Mouse (Mus musculus) embryonic facial prominence, embryonic 14.5 days (tissue): Measurements from ENCODE around the gene Olfr878. TPM values are rescaled to one million over a fixed set of nuclear protein-coding genes. Genes with fewer than 3 reads are reported as not detected.

Source experiments
- ATAC-seq: fragments of 200-750 bp; cut with Nextera tagmentation; 2 replicates; pipeline ENCODE4 v1.8.0; 2017; ENCODE audit warnings: low read depth, moderate number of reproducible peaks, moderate TSS enrichment
- DNase-seq: peaks from one replicate; pipeline ENCODE4 v3.0.0-alpha.2; 2015; ENCODE audit warnings: low spot score
- H3K27ac ChIP-seq: fragments of 300-500 bp; sonication (generic); replicated peaks from 2 replicates; pipeline ENCODE4 v1.5.1; 2014; ENCODE audit warnings: low read depth, mild to moderate bottlenecking, low read length, moderate library complexity
- H3K27me3 ChIP-seq: fragments of 300-500 bp; sonication (generic); replicated peaks from 2 replicates; pipeline ENCODE4 v1.6.1; 2014; ENCODE audit warnings: low read length; ENCODE audit not compliant: control insufficient read depth, insufficient read depth
- H3K36me3 ChIP-seq: fragments of 300-500 bp; sonication (generic); 2 replicates; pipeline ENCODE4 v1.6.1; 2014; ENCODE audit warnings: low read length, mixed read lengths; ENCODE audit not compliant: control insufficient read depth, insufficient read depth
- H3K4me1 ChIP-seq: fragments of 300-500 bp; sonication (generic); 2 replicates; pipeline ENCODE4 v1.6.1; 2014; ENCODE audit warnings: antibody characterized with exemption, low read length; ENCODE audit not compliant: control insufficient read depth, insufficient read depth
- H3K4me2 ChIP-seq: fragments of 300-500 bp; sonication (generic); 2 replicates; pipeline ENCODE4 v1.6.1; 2014; ENCODE audit warnings: low read depth, mild to moderate bottlenecking, low read length, moderate library complexity, mixed read lengths
- H3K4me3 ChIP-seq: fragments of 300-500 bp; sonication (generic); 2 replicates; pipeline ENCODE4 v1.5.1; 2014; ENCODE audit warnings: low read depth, mild to moderate bottlenecking, low read length
- H3K9ac ChIP-seq: fragments of 300-500 bp; sonication (generic); 2 replicates; pipeline ENCODE4 v1.6.1; 2014; ENCODE audit warnings: low read depth, mild to moderate bottlenecking, low read length, moderate library complexity, mixed read lengths
- H3K9me3 ChIP-seq: fragments of 300-500 bp; sonication (generic); 2 replicates; pipeline ENCODE4 v1.6.1; 2016; ENCODE audit warnings: low read length; ENCODE audit not compliant: control insufficient read depth
- WGBS: fragments of 180-500 bp; shearing (Covaris S2); extraction: QIAGEN DNeasy Blood & Tissue Kit; methylation state at CpG from one replicate; pipeline ENCODE4 v1.1.7; 2014; 5-methylcytosine and 5-hydroxymethylcytosine counted together
- polyA plus RNA-seq: library from polyadenylated mRNA; unstranded; fragments of >200 nt; fragmentation: Nextera tagmentation; extraction: Ambion mirVana; gene quantifications from 2 replicates; pipeline ENCODE4 v1.2.1, GENCODE M21; 2014

The Olfr878 gene
- polyA plus RNA-seq, 1 experiment from 2014 or later, result 0.06 TPM

DNA sequence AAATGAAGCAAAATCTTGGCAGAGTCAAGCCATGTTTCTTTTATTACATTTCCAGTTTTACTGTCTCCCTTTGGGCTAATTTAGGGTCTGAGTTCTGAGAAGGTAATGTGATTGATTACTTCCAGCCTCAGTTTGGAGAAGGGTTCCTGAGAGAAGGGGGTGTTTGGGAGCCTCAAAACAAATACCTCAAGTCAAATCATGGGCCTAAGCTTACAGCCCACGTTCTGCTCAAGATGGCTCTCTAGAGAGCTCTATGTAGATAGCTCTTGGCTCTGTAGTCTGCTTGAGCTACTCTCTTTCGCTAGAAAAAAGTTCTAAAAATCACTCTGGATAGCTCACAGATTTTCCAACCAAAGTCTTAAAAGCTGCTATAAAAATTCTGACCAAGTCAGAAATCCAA is 7.8 kb downstream of the Olfr878 start:
- ATAC-seq (no peak), DNase-seq (no peak)
- Histone ChIP-seq H3K27ac (no peak overlapping the region), H3K36me3 (no peaks in the 10 kb centered on the region), H3K9me3 (no peaks in the 10 kb centered on the region), H3K4me3 (no peak overlapping the region), H3K4me1 (no peaks in the 10 kb centered on the region), H3K9ac (no peak overlapping the region), H3K4me2 (no peak overlapping the region), H3K27me3 (no peaks in the 10 kb centered on the region)
- 50% methylated on average over 2 of the region's 2 CpGs for WGBS

DNA sequence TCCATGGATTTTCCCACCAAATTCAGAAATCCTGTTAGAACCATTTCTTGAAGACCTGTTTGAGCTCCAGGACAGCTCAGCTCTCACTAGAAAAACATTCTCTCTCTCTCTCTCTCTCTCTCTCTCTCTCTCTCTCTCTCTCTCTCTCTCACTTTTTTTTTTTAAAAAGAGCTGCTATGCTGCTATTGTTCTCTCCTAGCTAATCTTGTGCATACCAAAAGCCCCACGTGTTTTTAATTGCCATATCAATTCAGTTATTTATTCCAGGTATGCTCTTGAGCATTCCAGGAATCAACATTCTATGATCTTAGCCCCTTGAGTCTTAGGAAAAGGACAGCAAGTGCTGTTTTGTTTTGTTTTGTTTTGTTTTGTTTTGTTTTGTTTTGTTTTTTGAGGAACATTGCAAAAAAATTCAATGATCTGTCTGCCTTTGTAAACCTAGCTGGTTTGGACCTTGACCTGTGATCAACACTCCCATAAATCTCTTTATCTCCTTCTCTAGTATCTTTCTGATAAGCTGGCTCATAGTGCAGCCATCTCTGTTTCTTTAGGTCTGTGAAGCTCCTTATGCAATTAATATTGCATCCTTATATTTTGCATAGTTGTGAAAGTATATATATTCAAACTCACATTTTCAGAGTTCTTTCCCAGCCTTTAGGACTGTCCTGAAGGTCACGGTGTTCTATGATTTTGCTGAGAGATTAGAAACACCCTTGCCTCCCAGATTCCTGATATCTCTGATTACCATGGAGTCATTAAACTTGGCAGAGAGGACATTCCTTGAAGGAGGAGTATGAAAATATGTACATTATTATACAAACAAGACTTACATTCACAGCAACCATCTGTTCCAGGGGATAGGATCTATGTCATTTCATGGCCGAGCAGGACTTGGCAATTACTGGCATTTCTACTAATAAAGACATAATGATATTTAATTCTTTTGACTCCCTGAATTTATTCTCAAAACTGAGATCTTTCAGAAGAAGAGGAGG is 8.7 kb downstream of the Olfr878 start:
- no peaks in the 10 kb centered on the region for H3K9me3 ChIP-seq
- H3K27ac ChIP-seq, result no peak overlapping the region
- H3K4me3 ChIP-seq, result no peak overlapping the region
- no peaks in the 10 kb centered on the region for H3K4me1 ChIP-seq
- 52% methylated on average over 3 of the region's 3 CpGs for WGBS
- DNase-seq (no peak), ATAC-seq (no peak)
- H3K4me2 ChIP-seq, result no peak overlapping the region
- H3K36me3 ChIP-seq, result no peaks in the 10 kb centered on the region
- H3K27me3 ChIP-seq, result no peaks in the 10 kb centered on the region
- H3K9ac ChIP-seq, result no peak overlapping the region

- no peak overlapping the region for H3K27ac ChIP-seq
- ATAC-seq (no peak), DNase-seq (peak; percentile 89)
- 5% methylated on average over 11 of the region's 11 CpGs for WGBS
- H3K36me3 ChIP-seq, result no peaks in the 10 kb centered on the region
- no peaks in the 10 kb centered on the region for H3K4me1 ChIP-seq
- H3K4me2 ChIP-seq, result no peak overlapping the region
- no peak overlapping the region for H3K4me3 ChIP-seq
- H3K9me3 ChIP-seq, result no peaks in the 10 kb centered on the region
- no peak overlapping the region for H3K9ac ChIP-seq
- H3K27me3 ChIP-seq, result no peaks in the 10 kb centered on the region
Observed at GRCm38 (mm10) chr9:37932519-37932918, 14.9 kb downstream of the Olfr878 start.

DNA sequence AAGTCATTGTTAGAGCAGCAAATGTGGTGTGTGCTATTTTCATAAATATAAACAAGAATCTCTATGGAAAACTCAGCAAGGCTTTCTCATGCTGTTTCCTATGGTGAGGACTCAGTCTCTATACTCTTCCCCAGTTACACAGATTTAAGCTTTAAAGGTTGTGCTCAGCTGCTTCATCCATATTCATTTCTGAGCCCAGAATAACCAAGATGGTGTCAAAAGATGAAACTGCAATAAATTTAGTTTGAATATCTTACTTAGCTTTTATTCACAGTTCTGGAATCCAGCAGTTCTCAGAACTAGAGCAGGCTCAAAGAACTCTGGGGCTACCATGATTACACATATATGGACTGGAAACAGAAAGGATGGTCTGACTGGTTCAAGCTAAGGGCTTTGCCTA is 16.5 kb downstream of the Olfr878 start:
- DNase-seq (no peak), ATAC-seq (no peak)
- Histone ChIP-seq H3K4me1 (no peaks in the 10 kb centered on the region), H3K4me3 (no peak overlapping the region), H3K4me2 (no peak overlapping the region), H3K9me3 (no peaks in the 10 kb centered on the region), H3K36me3 (no peaks in the 10 kb centered on the region), H3K9ac (no peak overlapping the region), H3K27ac (no peak overlapping the region), H3K27me3 (no peaks in the 10 kb centered on the region)

GRCm38 (mm10) chr9:37941167-37941566 is 23.5 kb downstream of the Olfr878 start:
- H3K4me1 ChIP-seq, result no peaks in the 10 kb centered on the region
- ATAC-seq (no peak), DNase-seq (no peak)
- no peaks in the 10 kb centered on the region for H3K36me3 ChIP-seq
- H3K4me3 ChIP-seq, result no peak overlapping the region
- H3K27ac ChIP-seq, result no peak overlapping the region
- no peak overlapping the region for H3K9ac ChIP-seq
- H3K4me2 ChIP-seq, result no peak overlapping the region
- H3K27me3 ChIP-seq, result no peaks in the 10 kb centered on the region
- H3K9me3 ChIP-seq, result no peaks in the 10 kb centered on the region
- WGBS, result 94% methylated on average over 2 of the region's 2 CpGs

Other genes with a start within 250 kb of the Olfr878 start
- gene Panx3, start 248.6 kb upstream of the Olfr878 start, polyA plus RNA-seq, result 39.9 and 57.4 TPM in 2 replicates
- not detected in 2 replicates for gene Olfr160, start 201.6 kb upstream of the Olfr878 start, polyA plus RNA-seq
- gene Olfr874, start 172.7 kb upstream of the Olfr878 start, polyA plus RNA-seq, result 0.14 and 0.25 TPM in 2 replicates
- gene Olfr875, start 146.0 kb upstream of the Olfr878 start, polyA plus RNA-seq, result 0.11 TPM in 1 of 2 replicates, not detected in the other
- gene Olfr876, start 114.8 kb upstream of the Olfr878 start, polyA plus RNA-seq, result 0.13 TPM in 1 of 2 replicates, not detected in the other
- gene Olfr877, start 63.6 kb upstream of the Olfr878 start, polyA plus RNA-seq, result 0.07 TPM in 1 of 2 replicates, not detected in the other
- 0.12 and 0.26 TPM in 2 replicates for gene Olfr145, start 21.1 kb upstream of the Olfr878 start, polyA plus RNA-seq
- not detected in 2 replicates for gene Olfr881, start 74.0 kb downstream of the Olfr878 start, polyA plus RNA-seq
- gene Olfr883, start 108.0 kb downstream of the Olfr878 start, polyA plus RNA-seq, result not detected in 2 replicates
- 0.13 and 0.14 TPM in 2 replicates for gene Olfr884, start 128.7 kb downstream of the Olfr878 start, polyA plus RNA-seq
- gene Olfr885, start 143.5 kb downstream of the Olfr878 start, polyA plus RNA-seq, result not detected in 2 replicates
- gene Olfr887, start 166.2 kb downstream of the Olfr878 start, polyA plus RNA-seq, result 0.07 TPM in 1 of 2 replicates, not detected in the other
- gene Olfr888, start 190.3 kb downstream of the Olfr878 start, polyA plus RNA-seq, result not detected in 2 replicates
- 0.04 TPM in 1 of 2 replicates, not detected in the other for gene Olfr889, start 197.4 kb downstream of the Olfr878 start, polyA plus RNA-seq
- not detected in 2 replicates for gene Olfr890, start 224.7 kb downstream of the Olfr878 start, polyA plus RNA-seq